Mouse (Mus musculus) cerebellum, adult 2 months (tissue): ENCODE results near the gene Zbtb22.

Experiments used
- CTCF ChIP-seq: fragments of 200-500 bp; IDR thresholded peaks from 2 replicates; pipeline ENCODE4 v1.5.1; 2011; ENCODE audit warnings: low read depth, mild to moderate bottlenecking, control low read depth, low read length, moderate library complexity, borderline replicate concordance; ENCODE audit not compliant: insufficient read depth
- POLR2A ChIP-seq: fragments of 200-500 bp; IDR thresholded peaks from 2 replicates; pipeline ENCODE4 v1.6.1; 2011; ENCODE audit warnings: low read length, control low read depth, borderline replicate concordance; ENCODE audit not compliant: insufficient read depth

DNA sequence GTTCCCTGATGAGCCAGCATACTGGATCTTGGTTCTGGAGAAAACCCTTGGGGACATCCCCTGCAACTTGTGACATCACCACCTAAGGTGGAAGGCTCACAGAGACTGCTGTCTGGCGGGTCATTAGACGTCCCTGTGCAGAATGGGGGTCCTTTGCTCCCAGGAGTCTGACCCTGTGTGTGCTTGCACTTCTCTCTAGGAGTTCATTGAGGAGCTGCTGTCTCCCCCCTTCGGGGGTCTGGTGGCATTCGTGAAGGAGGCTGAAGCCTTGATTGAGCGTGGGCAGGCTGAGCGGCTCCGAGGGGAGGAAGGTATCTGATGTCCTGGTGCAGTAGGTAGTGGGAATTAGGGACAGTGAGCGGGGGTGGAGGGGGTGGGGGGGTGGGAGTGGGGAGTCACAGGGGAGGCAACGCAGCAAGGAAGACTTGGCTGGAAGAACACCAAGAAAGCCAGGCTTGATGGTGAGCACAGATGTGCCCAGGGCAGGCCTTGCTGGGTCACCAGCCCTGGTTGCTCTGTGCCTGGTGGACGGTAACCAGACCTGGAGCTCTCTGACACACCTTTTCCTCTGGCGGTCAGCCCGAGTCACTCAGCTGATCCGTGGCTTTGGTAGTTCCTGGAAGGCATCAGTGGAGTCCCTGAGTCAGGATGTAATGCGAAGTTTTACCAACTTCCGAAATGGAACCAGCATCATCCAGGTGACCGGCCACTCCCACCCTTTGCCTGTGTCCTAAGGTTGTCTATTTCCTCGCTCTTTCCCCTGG lies 49.6 kb downstream of the Zbtb22 start:
- TF ChIP-seq CTCF (no peak), POLR2A (no peak)
